Mouse (Mus musculus): ENCODE results near the gene Fcnb.

GRCm38 (mm10) chr2:28098547-28099505, 14.1 kb upstream of the Fcnb start:
- no peak for TF ChIP-seq CTCF (conservative IDR thresholded peaks at IDR 0.05; ENCODE audit: low read length)
- no peak for TF ChIP-seq POU5F1 (IDR thresholded peaks at IDR 0.05; ENCODE audit: borderline replicate concordance, low read length)

Measured in E14TG2a.4 (cell line).